Mouse (Mus musculus): ENCODE measurements around the gene Mzt1.

The Mzt1 gene

GRCm38 (mm10) chr14:99010920-99011313, 35.0 kb downstream of the Mzt1 start:
- DNase-seq: no peak

- DNase-seq: no peak
These were observed 35.6 kb downstream of the Mzt1 start for GRCm38 (mm10) chr14:99010224-99010919.

GRCm38 (mm10) chr14:98994218-98994617, 51.7 kb downstream of the Mzt1 start, which contains the start of gene Rpl36a-ps1:
Gene Rpl36a-ps1, minus strand, starts transcription at chr14:98994318.
- no peak for DNase-seq

GRCm38 (mm10) chr14:98992482-98992881, 53.5 kb downstream of the Mzt1 start:
- no peak for DNase-seq

- DNase-seq: no peak
These were observed 55.3 kb downstream of the Mzt1 start for GRCm38 (mm10) chr14:98990636-98991035.

- DNase-seq: no peak
These were observed 56.1 kb downstream of the Mzt1 start for GRCm38 (mm10) chr14:98989818-98990217.
